Mouse (Mus musculus): Measurements from ENCODE around the gene Ampd1. TPM values are rescaled to one million over a fixed set of nuclear protein-coding genes. Genes with fewer than 3 reads are reported as not detected.

The Ampd1 gene
- polyA plus RNA-seq (2016; fragmentation: Nextera tagmentation; extraction: Ambion mirVana): not detected in 2 replicates

DNA sequence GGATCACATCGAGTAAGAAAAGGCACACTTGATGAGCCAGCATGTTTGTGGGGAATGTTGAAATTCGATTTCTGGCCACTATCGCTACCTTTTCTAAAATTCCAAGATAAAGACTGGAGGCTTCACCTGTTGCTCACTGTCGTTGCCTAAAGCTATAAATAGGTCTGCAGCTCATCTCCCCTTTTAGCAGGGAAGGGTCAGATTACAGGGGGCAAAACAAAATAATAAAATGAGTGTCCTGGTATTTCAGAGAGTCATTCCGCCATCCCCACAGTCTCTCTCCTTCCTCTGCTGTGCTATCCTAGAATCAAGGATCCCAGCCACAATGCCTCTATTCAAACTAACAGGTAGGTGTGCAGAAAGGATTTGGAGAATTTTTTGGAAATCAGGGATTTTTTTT, at the start of gene Ampd1:
TSS of gene Ampd1 (plus strand) at position 244 of the 400 bp plus-strand sequence.
- Histone ChIP-seq H3K27me3 (replicated peaks; ENCODE audit: low read depth, poor library complexity, severe bottlenecking) (no peaks in the 10 kb centered on the region), H3K27ac (replicated peaks) (no peak within 1 kb of the TSS), H3K36me3 (replicated peaks) (peaks cover 20% of the 10 kb centered on the region), H3K9me3 (no peaks in the 10 kb centered on the region), H3K4me3 (no peak within 1 kb of the TSS), H3K4me1 (no peaks in the 10 kb centered on the region)
- WGBS: 68% methylated on average over 5 of the region's 5 CpGs
- DNase-seq (ENCODE audit: low spot score): no peak

DNA sequence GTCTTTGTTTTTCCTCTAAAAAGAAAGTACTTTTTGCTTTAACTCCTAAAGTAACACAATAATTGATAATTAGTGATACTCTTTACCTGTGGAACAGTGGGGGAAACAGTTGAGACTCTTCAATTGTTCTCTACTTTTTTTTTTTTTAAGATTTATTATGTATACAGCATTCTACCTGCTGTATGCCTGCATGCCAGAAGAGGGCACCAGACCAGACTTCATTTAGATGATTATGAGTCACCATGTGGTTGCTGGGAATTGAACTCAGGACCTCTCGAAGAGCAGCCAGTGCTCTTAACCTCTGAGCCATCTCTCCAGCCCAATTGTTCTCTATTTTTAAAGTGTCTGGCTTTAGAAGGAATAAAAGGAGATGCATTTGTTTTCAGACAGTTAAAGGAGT, 47.6 kb upstream of the Ampd1 start:
- Histone ChIP-seq H3K9me3 (no peaks in the 10 kb centered on the region), H3K27ac (replicated peaks) (no peak overlapping the region), H3K4me1 (peaks cover 8% of the 10 kb centered on the region), H3K36me3 (replicated peaks) (peaks cover 69% of the 10 kb centered on the region), H3K27me3 (replicated peaks; ENCODE audit: low read depth, poor library complexity, severe bottlenecking) (no peaks in the 10 kb centered on the region), H3K4me3 (no peak overlapping the region)
- 90% methylated on average over 1 of the region's 1 CpGs for WGBS
- no peak for DNase-seq (ENCODE audit: low spot score)

DNA sequence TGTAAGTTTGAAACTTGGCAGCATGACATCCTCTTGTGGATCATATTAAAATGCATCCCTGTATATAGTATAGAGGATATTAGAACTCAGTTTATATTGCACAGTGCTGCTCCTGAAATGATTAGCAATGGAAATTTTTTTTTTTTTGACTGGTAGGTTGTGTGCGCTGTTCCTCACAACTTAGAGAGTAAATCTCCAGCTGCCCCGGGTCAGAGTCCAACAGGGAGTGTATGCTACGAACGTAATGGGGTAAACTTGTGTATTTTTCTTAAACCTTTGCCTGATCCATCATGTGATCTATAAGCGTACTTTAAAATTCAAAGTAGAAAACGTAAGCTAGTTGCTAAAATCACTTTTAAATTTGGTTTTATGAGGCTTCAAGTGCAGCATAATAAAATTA, 33.5 kb upstream of the Ampd1 start:
- no peak for DNase-seq (ENCODE audit: low spot score)
- peaks cover 97% of the 10 kb centered on the region for H3K36me3 ChIP-seq (replicated peaks)
- no peaks in the 10 kb centered on the region for H3K27me3 ChIP-seq (replicated peaks; ENCODE audit: low read depth, poor library complexity, severe bottlenecking)
- H3K27ac ChIP-seq (replicated peaks): no peak overlapping the region
- no peak overlapping the region for H3K4me3 ChIP-seq
- no peaks in the 10 kb centered on the region for H3K4me1 ChIP-seq
- WGBS: 94% methylated on average over 6 of the region's 6 CpGs
- no peaks in the 10 kb centered on the region for H3K9me3 ChIP-seq

DNA sequence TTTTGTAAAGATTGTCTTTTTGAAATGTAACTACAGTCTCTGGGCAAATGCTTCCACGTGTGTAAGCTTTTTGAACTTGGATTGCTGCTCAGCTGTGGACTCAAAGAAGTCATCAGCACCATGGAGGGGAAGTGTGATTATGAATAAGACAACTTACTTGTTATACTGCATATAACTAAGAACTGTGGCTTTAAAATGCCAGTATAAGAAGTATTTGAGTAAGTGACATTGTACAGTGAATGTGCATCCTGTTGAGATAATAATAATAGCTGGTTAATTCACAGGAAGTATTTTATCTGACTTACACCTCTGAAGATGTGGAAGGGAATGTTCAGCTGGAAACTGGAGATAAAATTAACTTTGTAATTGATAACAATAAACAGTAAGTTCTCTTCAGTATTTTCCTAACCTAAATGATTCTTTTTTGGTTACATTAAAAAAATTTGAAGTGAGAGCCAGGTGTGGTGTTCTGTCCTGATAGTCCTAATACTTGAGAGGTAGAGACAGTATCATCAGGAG, 32.9 kb upstream of the Ampd1 start:
- no peak for DNase-seq (ENCODE audit: low spot score)
- H3K4me3 ChIP-seq: no peak overlapping the region
- H3K36me3 ChIP-seq (replicated peaks): peaks cover 97% of the 10 kb centered on the region
- no peaks in the 10 kb centered on the region for H3K9me3 ChIP-seq
- WGBS: 92% methylated on average over 1 of the region's 1 CpGs
- no peaks in the 10 kb centered on the region for H3K27me3 ChIP-seq (replicated peaks; ENCODE audit: low read depth, poor library complexity, severe bottlenecking)
- no peaks in the 10 kb centered on the region for H3K4me1 ChIP-seq
- no peak overlapping the region for H3K27ac ChIP-seq (replicated peaks)

DNA sequence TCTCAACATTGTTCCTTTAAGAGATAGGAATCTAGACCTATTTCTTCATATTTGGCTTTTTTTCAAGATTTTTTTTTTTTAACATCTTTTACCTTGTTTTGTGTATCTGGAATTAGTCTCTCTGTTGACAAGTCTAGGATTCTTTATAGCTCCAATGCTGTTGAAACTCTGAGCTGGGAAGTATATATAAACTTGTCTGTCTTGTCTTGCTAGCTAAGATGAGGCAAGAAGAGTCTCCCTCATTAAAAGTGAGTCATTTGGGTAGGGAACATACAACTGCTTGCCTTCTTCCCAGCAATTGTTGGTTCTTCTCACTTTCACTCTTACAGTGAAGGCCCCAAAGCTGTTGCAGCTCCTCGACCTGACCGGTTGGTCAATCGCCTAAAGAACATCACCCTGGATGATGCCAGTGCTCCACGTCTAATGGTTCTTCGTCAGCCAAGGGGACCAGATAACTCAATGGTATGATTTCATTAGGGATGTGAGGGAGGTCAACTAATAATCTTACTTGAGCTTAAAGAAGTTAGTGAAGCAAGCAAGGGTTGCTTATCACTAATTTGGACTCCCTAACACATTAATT, 17.7 kb upstream of the Ampd1 start:
- no peak overlapping the region for H3K27ac ChIP-seq (replicated peaks)
- peaks cover 7% of the 10 kb centered on the region for H3K4me1 ChIP-seq
- DNase-seq (ENCODE audit: low spot score): no peak
- 91% methylated on average over 5 of the region's 5 CpGs for WGBS
- no peaks in the 10 kb centered on the region for H3K27me3 ChIP-seq (replicated peaks; ENCODE audit: low read depth, poor library complexity, severe bottlenecking)
- H3K36me3 ChIP-seq (replicated peaks): peaks cover 77% of the 10 kb centered on the region
- H3K9me3 ChIP-seq: no peaks in the 10 kb centered on the region
- no peak overlapping the region for H3K4me3 ChIP-seq

DNA sequence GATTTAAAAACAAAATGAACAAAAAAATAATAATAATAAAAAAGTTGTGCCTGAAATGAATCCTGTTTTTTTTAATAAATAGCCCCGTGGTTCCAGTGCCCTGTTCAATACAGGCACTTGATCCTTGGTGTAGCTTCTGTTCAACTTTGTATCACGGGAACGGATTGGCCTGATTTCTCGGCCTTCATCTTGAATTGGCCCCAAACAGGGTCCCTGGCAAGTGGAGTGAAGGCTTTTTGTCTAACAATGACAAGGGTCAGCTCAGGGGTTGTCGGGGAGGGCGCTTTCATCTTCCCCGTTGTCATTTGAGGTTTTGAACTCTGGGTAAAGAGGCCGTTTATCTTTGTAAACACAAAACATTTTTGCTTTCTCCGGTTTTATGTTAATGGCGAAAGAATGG, 16.1 kb upstream of the Ampd1 start:
- peaks cover 7% of the 10 kb centered on the region for H3K4me1 ChIP-seq
- DNase-seq (ENCODE audit: low spot score): no peak
- no peaks in the 10 kb centered on the region for H3K27me3 ChIP-seq (replicated peaks; ENCODE audit: low read depth, poor library complexity, severe bottlenecking)
- peaks cover 77% of the 10 kb centered on the region for H3K36me3 ChIP-seq (replicated peaks)
- peak overlapping the region; percentile 90 for H3K4me3 ChIP-seq
- H3K9me3 ChIP-seq: no peaks in the 10 kb centered on the region
- peak overlapping the region; percentile 96 for H3K27ac ChIP-seq (replicated peaks)
- WGBS: 5% methylated on average over 10 of the region's 10 CpGs

DNA sequence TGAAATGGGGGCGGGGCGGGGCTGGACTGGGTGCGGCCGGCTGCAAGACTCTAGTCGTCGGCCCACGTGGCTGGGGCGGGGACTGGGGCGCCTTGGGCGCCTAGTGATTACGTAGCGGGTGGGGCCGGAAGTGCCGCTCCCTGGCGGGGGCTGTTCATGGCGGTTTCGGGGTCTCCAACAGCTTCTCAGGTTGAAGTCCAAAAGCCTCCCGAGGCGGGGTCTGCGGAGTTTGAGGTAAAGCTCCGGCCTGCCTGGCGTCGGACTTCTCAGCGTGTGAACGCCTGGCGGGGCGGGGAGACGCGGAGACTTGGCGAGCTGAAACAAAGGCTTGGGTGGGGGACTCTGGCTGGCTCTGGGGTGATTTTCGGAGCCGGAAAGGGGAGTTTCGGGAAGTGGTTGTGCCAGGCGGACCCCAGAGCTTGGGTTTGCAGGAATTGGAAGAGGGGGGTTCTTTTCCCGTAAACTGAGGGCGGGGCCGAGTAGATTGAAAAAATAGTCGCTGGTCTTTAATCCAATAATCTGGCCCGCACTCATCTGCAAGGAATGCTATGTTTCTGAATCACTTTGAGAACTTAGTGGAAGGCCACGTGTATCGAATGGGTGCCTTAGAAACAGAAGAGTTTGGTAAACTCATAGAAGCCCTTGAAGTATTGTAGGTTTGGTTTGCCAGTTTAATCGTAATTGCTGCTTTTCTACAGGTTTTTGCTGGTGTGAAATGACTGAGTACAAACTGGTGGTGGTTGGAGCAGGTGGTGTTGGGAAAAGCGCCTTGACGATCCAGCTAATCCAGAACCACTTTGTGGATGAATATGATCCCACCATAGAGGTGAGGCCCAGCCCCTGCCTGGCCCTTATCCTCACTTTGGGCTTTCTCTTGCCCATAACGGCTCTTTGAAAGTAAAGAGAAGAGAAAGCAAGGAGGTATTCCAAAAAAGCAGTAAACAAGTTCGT, 15.3 kb upstream of the Ampd1 start, which contains the start of gene Nras:
TSS of gene Nras (plus strand) at position 79 of the 951 bp plus-strand sequence.
- H3K4me3 ChIP-seq: peak within 1 kb of the TSS; percentile 90
- peaks cover 77% of the 10 kb centered on the region for H3K36me3 ChIP-seq (replicated peaks)
- no peaks in the 10 kb centered on the region for H3K9me3 ChIP-seq
- H3K4me1 ChIP-seq: peaks cover 7% of the 10 kb centered on the region
- peak within 1 kb of the TSS; percentile 96 for H3K27ac ChIP-seq (replicated peaks)
- H3K27me3 ChIP-seq (replicated peaks; ENCODE audit: low read depth, poor library complexity, severe bottlenecking): no peaks in the 10 kb centered on the region
- 3% methylated on average over 46 of the region's 46 CpGs for WGBS
- DNase-seq (ENCODE audit: low spot score): peak; percentile 97

DNA sequence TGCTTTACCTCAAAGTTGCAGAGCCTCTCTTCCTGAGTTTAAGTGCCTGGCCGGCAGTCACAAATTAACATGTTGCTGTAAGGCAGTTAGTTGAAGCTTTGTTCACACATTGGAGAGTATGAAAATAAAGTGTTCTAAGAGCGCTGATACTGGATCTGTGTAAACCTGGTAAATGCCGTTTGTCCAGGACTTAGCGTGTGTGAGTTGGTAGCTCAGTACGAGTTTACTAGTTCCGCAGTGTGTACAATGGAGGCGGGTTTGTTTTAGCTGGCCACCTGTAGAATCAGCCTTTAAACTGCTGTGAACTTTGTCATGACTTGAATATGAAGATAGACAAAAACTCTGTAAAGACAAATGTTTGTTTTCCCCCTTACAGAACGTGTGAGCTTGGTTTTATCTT, 6.9 kb upstream of the Ampd1 start:
- no peak for DNase-seq (ENCODE audit: low spot score)

DNA sequence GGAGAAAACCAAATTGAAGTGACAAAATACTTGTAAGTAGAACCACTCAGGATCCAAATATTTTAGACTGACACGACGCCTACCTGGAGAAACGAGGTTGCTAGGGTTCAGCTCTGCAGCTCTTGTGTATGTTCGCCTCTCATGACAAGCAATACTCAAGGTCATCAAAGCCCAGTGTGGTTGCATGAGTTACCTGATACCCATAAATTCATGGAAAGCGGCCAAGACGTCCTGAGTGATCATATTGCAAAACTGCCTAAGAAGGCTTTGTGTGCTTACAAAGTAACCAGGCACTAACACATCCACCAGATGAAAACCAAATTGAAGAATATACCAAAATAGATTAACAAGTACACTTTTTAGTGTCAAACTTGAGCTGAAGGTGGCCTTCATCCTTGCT, 4.8 kb upstream of the Ampd1 start:
- peaks cover 67% of the 10 kb centered on the region for H3K36me3 ChIP-seq (replicated peaks)
- no peak for DNase-seq (ENCODE audit: low spot score)
- H3K9me3 ChIP-seq: no peaks in the 10 kb centered on the region
- H3K4me3 ChIP-seq: no peak overlapping the region
- H3K4me1 ChIP-seq: no peaks in the 10 kb centered on the region
- no peaks in the 10 kb centered on the region for H3K27me3 ChIP-seq (replicated peaks; ENCODE audit: low read depth, poor library complexity, severe bottlenecking)
- no peak overlapping the region for H3K27ac ChIP-seq (replicated peaks)
- WGBS: 92% methylated on average over 6 of the region's 6 CpGs

More for the DNA sequence above, 6.9 kb upstream of the Ampd1 start:
- no peaks in the 10 kb centered on the region for H3K27me3 ChIP-seq (replicated peaks; ENCODE audit: low read depth, poor library complexity, severe bottlenecking)
- H3K27ac ChIP-seq (replicated peaks): no peak overlapping the region
- no peaks in the 10 kb centered on the region for H3K4me1 ChIP-seq
- peaks cover 87% of the 10 kb centered on the region for H3K36me3 ChIP-seq (replicated peaks)
- no peaks in the 10 kb centered on the region for H3K9me3 ChIP-seq
- no peak overlapping the region for H3K4me3 ChIP-seq
- 94% methylated on average over 8 of the region's 8 CpGs for WGBS

DNA sequence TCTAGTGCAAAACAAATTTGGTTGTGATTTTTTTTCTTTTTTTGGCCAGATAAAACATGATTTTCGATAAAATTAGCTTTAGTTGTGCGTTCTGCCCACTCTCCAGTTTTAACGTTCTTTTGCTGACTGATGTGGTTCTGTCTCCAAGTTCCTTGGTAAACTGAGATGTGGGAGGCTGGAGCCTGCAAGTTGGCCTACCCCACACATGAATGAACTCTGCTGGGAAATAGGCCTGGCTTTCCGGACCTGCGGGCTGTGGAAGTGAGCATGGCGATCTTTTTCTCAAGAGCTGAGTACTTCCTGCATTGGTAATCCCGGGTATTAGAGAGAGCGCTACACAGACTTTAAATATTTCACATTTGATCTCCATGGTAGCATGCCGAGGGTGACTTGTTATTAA, 2.1 kb downstream of the Ampd1 start:
- Histone ChIP-seq H3K27ac (replicated peaks) (no peak overlapping the region), H3K4me1 (no peaks in the 10 kb centered on the region), H3K9me3 (no peaks in the 10 kb centered on the region), H3K4me3 (no peak overlapping the region), H3K27me3 (replicated peaks; ENCODE audit: low read depth, poor library complexity, severe bottlenecking) (no peaks in the 10 kb centered on the region), H3K36me3 (replicated peaks) (peaks cover 5% of the 10 kb centered on the region; the same call in 1 of the 2 replicates)
- DNase-seq (ENCODE audit: low spot score): no peak
- 89% methylated on average over 9 of the region's 9 CpGs for WGBS

DNA sequence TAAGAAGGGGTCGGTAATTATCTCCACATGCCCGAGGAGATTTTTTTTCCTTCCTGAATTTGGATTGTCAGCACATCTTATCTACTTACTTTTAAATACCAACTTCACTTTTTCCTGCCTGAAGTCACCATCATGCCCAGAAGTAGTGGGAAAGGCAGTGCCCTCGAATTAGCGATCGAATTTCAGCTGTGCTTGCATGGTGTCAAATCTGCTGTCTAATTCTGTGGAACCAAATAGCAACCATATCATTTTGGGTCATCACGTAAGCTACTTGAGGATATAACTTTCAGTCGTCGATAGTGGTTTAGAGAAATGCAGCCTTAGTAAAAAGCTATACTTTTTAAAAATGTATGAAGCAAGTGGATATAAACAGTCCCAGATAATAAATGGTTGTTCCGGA, 2.7 kb downstream of the Ampd1 start:
- Histone ChIP-seq H3K9me3 (no peaks in the 10 kb centered on the region), H3K36me3 (replicated peaks) (peaks cover 1% of the 10 kb centered on the region; the same call in 1 of the 2 replicates), H3K4me3 (no peak overlapping the region), H3K27ac (replicated peaks) (no peak overlapping the region), H3K4me1 (peaks cover 6% of the 10 kb centered on the region; the same call in 1 of the 2 replicates), H3K27me3 (replicated peaks; ENCODE audit: low read depth, poor library complexity, severe bottlenecking) (no peaks in the 10 kb centered on the region)
- no peak for DNase-seq (ENCODE audit: low spot score)
- 91% methylated on average over 9 of the region's 9 CpGs for WGBS

DNA sequence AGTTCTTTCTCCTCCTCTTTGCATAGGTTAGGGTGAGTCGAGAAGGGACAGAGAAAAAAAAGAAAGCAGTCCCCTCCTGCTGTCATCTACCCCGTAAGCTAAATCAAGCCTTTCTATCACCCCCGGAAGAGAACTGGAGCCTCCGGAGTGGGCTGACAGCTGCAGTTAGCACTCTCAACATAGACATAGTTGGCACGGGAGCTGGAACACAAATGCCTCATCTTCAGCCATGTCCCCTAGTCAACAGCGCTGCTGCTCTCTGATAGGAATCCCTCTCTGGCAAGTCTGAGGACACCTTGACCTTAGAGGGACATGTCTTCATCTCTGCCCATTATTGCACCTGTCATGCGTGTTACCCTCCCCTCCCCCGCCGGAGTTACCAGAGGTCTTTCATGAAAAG, 5.5 kb downstream of the Ampd1 start:
- no peak for DNase-seq (ENCODE audit: low spot score)
- no peaks in the 10 kb centered on the region for H3K36me3 ChIP-seq (replicated peaks)
- H3K9me3 ChIP-seq: no peaks in the 10 kb centered on the region
- no peak overlapping the region for H3K4me3 ChIP-seq
- no peak overlapping the region for H3K27ac ChIP-seq (replicated peaks)
- WGBS: 82% methylated on average over 9 of the region's 9 CpGs
- peaks cover 7% of the 10 kb centered on the region; the same call in 1 of the 2 replicates for H3K4me1 ChIP-seq
- no peaks in the 10 kb centered on the region for H3K27me3 ChIP-seq (replicated peaks; ENCODE audit: low read depth, poor library complexity, severe bottlenecking)

All from embryonic facial prominence, embryonic 10.5 days (tissue).